Mouse (Mus musculus) spleen, postnatal 14 days (tissue): Measurements from ENCODE around the gene Nfx1.

Experiments used
- DNase-seq, 2 experiments: peaks; one replicate each; pipeline ENCODE4 v3.0.0; 2021 to 2022; ENCODE audit warnings: low spot score in 2 of 2

Nfx1 gene

GRCm38 (mm10) chr4:40975678-40976077, 5.0 kb downstream of the Nfx1 start:
- DNase-seq = no peak

GRCm38 (mm10) chr4:40976651-40977050, 5.9 kb downstream of the Nfx1 start:
- no peak for DNase-seq

GRCm38 (mm10) chr4:40979430-40979829, 8.7 kb downstream of the Nfx1 start:
- no peak for DNase-seq

GRCm38 (mm10) chr4:40982486-40982885, 11.8 kb downstream of the Nfx1 start:
- DNase-seq = no peak

GRCm38 (mm10) chr4:40983686-40984085, 13.0 kb downstream of the Nfx1 start:
- no peak for DNase-seq

- no peak for DNase-seq
Measured at GRCm38 (mm10) chr4:40989633-40990032, 18.9 kb downstream of the Nfx1 start.

- no peak for DNase-seq
Measured at GRCm38 (mm10) chr4:40996302-40996701, 25.6 kb downstream of the Nfx1 start.

GRCm38 (mm10) chr4:40997916-40998315, 27.2 kb downstream of the Nfx1 start:
- DNase-seq = no peak

GRCm38 (mm10) chr4:41000271-41000670, 29.6 kb downstream of the Nfx1 start:
- no peak for DNase-seq

GRCm38 (mm10) chr4:41000842-41001639, 30.3 kb downstream of the Nfx1 start:
- DNase-seq = no peak

GRCm38 (mm10) chr4:41013351-41013750, 42.6 kb downstream of the Nfx1 start:
- DNase-seq = no peak

GRCm38 (mm10) chr4:41015798-41016197, 45.1 kb downstream of the Nfx1 start:
- no peak for DNase-seq

- no peak for DNase-seq
Measured at GRCm38 (mm10) chr4:41021094-41021493, 50.4 kb downstream of the Nfx1 start.

GRCm38 (mm10) chr4:41026086-41026787, 55.5 kb downstream of the Nfx1 start:
- DNase-seq = no peak

- no peak for DNase-seq
Measured at GRCm38 (mm10) chr4:41027872-41028271, 57.2 kb downstream of the Nfx1 start.

GRCm38 (mm10) chr4:41028272-41028671, 57.6 kb downstream of the Nfx1 start:
- no peak for DNase-seq

GRCm38 (mm10) chr4:41029372-41029771, 58.7 kb downstream of the Nfx1 start:
- DNase-seq = no peak

- DNase-seq = no peak
Measured at GRCm38 (mm10) chr4:41031242-41031641, 60.5 kb downstream of the Nfx1 start.

GRCm38 (mm10) chr4:41037942-41038341, 67.2 kb downstream of the Nfx1 start:
- DNase-seq = no peak

- no peak for DNase-seq
Measured at GRCm38 (mm10) chr4:41040983-41041382, 70.3 kb downstream of the Nfx1 start.

GRCm38 (mm10) chr4:41042880-41043279, 72.2 kb downstream of the Nfx1 start:
- DNase-seq = no peak

- no peak for DNase-seq
Measured at GRCm38 (mm10) chr4:41043961-41044360, 73.3 kb downstream of the Nfx1 start.

- DNase-seq = no peak
Measured at GRCm38 (mm10) chr4:41045288-41045687, 74.6 kb downstream of the Nfx1 start.
